Mouse (Mus musculus) myocyte (in vitro differentiated cells): ENCODE measurements around the gene Acox3.

ENCODE experiments used
- E2F4 ChIP-seq: IDR thresholded peaks from one replicate; pipeline ENCODE4 v1.6.1; 2011; ENCODE audit warnings: mild to moderate bottlenecking, control low read depth, moderate library complexity; ENCODE audit not compliant: insufficient read depth
- MAX ChIP-seq: IDR thresholded peaks from one replicate; pipeline ENCODE4 v1.6.1; 2011; ENCODE audit warnings: low read depth, mild to moderate bottlenecking, control low read depth
- POLR2A ChIP-seq: IDR thresholded peaks from one replicate; pipeline ENCODE4 v1.6.1; 2011; ENCODE audit warnings: low read depth, mild to moderate bottlenecking, control low read depth, moderate library complexity; ENCODE audit not compliant: insufficient read length

- TF ChIP-seq POLR2A (no peak), MAX (no peak), E2F4 (no peak)
Measured at GRCm38 (mm10) chr5:35636016-35636415, 53.2 kb downstream of the Acox3 start.
